Mouse (Mus musculus): Measurements from ENCODE around the gene Gm11549.
A peak's percentile ranks its signal among the peaks of the same experiment; 100 is the strongest.

The Gm11549 gene

DNA sequence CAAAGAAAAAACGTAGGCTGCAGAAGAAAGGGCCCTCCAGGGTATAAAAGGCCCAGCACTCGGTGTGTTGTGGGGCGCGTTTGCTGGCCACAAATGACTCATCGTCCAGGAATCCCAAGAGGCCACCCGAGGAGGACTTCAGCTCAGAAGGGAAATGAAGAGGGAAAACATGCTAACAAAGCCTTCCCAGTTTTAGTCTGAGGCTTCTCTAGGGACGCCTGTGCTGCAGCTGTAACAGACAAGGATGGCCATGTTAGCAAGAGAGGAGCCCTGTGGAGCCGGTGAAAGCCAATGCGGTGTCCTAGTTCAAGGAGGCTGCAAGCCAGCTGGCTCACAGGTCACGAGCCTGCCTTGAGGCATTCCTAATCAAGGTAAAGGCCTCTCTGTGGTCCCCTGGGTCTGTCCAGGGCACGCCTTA is 39.8 kb downstream of the Gm11549 start:
- DNase-seq (ENCODE audit: low spot score in 2 of 2) = no peak

DNA sequence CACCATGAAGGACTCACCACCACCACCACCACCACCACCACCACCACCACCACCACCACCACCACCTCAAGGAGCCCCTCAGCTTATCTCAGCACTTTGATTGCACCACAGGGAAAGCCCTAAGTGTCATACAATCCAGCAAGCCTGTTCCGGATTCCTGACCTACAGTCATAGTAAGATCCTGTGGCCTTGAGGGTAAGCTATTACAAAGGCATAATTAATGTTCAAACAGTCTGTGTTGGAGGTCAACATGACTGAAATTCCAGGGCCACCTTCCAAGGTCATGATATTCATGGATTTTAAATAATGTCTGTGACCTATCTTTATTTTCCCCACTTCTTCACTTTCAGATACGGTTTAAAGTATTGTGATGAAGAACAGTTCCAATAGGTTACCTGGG is 41.1 kb downstream of the Gm11549 start:
- no peak for DNase-seq (ENCODE audit: low spot score in 2 of 2)

DNA sequence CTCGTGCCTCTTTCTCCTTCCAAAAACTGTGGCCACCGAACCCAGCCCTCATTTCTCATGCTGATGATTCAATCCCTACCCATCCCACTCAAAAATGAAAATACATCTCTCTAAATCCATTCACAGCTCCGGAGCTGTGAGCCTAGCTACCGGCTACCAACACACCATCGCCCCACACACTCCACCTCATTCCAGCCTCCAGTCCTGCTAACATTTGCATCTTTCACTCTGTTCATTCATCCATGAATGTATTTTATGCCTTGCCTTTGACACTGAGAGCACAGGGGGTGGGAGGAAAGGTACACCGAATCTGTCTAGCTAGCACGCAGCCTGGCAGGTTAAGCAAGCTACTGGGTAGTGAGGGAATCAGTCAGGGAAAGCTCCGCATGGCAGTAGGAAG is 42.8 kb downstream of the Gm11549 start:
- DNase-seq (ENCODE audit: low spot score in 2 of 2) = no peak

DNA sequence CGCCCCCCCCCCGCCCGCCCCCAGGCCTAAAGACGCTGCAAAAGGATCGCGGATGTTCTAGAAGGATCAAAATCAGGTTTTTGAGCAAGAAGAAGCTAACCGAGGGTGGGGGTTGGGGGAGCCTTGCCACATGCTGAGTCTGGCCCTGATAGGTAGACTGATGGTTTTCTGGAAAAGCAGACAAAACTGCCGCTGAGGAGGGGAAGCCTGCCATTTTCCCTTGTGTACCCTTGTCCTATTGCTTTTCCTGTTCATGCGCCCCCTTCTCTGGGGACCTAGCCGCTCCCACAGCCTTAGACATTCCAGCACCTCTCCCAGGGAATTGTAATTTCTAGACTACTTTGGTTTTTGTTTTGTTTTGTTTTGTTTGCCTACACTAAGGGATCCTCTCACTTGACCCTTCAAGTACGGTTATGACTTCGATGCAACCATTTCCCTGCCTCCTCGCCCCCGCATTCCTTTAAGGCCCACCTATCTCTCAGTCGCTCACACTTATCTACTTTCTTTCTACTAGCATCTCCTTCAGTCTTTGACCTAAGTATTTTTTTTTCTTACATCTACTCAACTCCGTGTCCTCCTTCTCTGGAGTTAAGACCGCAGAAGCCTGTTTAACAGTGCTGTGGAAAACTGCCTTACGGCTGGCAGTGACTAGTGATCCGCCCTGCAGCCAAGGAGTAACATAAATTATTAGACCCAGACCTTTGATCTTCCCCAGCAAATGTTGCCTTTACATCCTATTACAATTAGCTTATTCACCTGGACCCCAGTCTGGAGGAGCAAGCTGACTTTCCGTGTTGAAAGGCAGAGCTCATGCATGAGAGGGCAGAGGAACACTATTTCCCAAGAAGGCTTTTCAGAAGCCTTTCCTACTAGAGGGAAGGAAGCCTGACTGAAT is 45.1 kb downstream of the Gm11549 start:
- no peak for DNase-seq (ENCODE audit: low spot score in 2 of 2)

DNA sequence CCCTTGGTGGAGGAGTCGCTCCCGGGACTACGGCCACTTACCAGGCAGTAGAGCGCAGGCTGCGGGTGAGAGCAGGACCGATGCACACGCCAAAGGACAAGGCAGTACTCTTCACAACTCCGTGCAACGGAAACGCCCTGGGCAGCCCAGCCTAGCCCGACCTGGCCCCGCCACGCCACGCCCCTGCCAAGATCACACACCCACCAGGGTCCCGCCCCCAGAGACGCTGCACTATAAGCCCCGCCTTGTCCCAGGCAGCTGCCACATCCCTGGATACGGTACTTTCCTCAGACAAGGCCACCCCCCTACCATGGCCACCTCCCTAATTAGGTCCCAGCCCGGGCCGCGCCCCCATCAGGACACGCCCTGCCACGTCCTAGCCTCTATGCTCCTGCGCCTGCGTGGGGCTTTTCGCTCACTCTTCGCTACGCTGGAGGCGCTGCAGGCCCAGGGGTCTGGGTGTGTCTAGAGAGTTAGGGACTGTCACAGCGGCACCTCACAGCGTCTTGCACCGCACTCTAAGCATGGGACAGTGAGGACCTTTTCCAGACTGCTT is 46.0 kb downstream of the Gm11549 start, which contains the start of the genes Anxa5 and 1810062G17Rik:
Anxa5 (minus strand) TSS at position 363 of the 556 bp plus-strand sequence.
1810062G17Rik (plus strand) TSS at position 406 of the 556 bp plus-strand sequence.
- DNase-seq (ENCODE audit: low spot score in 2 of 2) = peak; percentile 73 to 91

DNA sequence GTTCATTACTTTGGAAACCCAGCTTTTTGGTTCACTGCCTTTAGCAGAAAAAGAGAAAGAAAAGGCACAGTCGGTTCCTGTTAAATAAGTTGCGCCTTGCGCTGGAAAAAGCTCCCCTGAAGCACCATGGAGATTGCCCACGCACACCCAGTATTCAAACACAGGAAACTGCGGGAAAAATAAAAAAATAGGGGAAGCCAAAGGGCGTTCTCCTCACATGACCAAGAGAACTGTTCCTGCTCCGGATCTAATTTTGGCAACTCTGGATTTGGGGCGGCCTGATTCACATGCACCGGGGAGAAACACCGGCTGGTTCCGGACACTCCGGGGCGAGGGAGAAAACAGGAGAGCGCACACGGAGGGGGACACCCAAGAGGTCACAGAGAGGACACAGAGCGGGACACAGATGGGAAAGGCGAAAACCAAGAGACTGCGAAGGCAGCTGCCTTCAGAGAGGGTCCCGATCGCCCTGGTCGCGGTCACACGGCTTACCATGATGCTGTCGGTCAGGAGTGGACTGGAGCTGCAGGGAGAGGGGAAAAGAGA is 46.6 kb downstream of the Gm11549 start:
- DNase-seq (ENCODE audit: low spot score in 2 of 2) = no peak

DNA sequence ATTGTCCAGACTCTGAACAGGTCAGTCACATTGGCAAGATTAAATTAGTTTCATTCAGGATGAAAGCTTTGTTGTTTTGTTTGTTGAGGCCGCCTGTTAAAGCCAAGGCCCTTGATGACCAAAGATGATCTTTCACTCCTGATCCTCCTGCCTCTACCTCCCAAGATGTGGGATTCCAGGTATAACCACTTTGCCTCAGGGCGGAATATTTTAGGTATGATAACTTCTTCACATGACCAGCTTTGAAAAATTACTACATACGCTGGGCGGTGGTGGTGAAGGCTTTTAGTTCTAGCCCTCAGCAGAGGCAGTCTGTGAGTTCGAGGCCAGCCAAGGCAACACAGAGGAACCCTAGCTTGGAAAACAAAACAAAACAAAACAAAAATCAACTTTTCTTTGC is 47.2 kb downstream of the Gm11549 start:
- no peak for DNase-seq (ENCODE audit: low spot score in 2 of 2)

DNA sequence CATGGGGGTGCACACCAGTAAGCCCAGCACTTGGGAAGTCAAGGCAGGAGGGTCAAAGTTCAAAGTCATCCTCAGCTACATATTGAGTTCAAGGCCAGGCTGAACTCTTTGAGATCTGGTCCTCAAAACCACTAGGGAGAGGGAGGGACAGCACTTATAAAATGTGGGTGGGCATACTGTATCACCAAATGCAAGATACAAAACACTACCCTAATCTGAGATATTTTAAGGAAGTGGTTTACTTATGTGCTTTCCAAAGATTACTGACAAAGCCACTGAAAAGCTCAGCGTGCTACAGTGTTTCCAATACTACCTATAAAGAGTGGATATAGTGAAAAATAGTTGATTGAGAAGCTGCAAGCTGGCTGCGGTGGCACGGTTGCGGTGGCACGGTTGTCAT is 48.4 kb downstream of the Gm11549 start:
- no peak for DNase-seq (ENCODE audit: low spot score in 2 of 2)

DNA sequence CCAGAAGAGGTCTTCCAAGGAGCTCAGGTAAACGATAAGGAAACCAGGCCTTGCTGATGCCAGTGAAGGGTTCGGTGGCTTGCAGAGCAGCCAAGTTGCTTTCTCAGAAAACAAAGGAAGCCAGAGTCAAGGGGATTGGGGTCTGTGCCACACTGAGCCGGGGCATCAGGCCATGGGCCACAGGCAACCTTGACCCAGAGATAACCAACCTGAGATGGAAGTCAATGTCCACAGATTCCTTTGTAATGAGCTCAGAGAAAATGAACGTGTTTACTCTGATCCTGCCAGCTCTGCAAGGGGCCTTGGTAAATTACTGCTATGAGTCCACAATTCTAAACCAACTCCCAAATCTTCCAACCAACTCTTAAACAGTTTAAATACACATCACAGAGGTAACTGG is 49.8 kb downstream of the Gm11549 start:
- no peak for DNase-seq (ENCODE audit: low spot score in 2 of 2)

DNA sequence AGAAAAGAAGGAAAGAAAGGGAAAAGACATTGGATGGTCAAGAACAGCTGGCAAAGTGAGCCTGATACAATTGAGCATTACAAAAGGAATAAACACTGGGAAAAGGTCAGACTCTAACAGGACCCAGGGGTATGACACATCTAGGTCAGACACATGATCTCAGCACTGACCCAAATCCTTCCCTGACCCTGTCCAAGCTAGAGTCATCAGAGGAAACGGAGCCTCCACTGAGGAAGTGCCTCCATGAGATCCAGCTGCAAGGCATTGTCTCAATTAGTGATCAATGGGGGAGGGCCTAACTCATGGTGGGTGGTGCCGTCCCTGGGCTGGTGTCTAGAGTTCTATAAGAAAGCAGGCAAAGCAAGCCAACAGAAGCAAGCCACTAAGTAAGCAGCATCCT is 52.7 kb downstream of the Gm11549 start:
- no peak for DNase-seq (ENCODE audit: low spot score in 2 of 2)

DNA sequence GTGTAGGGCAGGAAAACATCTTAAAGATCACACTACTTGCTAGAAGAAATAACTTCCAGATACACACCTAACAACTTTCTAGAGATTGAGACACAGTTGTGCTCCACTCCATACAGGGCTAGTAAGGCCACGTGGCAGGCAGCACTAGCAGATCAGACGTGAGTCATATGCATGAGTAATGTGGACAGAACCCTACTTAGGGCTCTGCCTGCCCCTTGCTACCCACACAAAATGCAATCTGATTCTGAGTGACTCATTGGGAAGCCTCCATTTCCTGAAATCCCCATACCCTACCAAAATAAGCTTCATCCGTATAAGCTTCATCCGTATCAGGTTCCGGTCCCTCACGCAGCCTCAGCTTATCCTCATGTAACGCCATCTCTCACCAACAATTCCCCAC is 54.0 kb downstream of the Gm11549 start:
- DNase-seq (ENCODE audit: low spot score in 2 of 2) = no peak

DNA sequence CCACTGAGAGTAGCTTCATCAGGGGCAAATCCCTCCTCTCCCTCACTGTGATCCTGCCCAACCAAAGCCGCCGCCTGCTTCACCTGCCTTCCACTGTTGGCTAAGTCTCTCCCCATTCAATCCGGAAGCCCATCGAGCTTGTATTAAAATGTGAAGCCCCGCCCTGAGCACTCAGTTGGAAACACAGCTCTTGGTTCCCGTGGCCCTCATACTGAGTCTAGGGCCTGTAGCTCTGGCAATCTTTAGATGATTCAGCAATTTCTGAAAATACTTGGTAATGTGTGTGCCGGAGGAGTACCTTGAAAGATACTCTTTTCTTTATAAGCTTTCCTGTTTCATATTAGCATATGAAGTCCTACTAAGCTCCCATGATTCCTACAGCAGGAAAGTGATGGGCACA is 56.1 kb downstream of the Gm11549 start:
- no peak for DNase-seq (ENCODE audit: low spot score in 2 of 2)

All from spleen, postnatal 10 days (tissue).